Comparison of ENCODE assay signal across 8 mouse cellular contexts in genomic region chr9:56151745-56152481, GRCm38 (mm10). TPM values are rescaled to one million over a fixed set of nuclear protein-coding genes. Genes with fewer than 3 reads are reported as not detected.
DNase-seq lines count a peak whose midpoint lies in the region; TF ChIP-seq lines count a peak whose summit lies in the region.

No protein-coding gene starts in this region.

- intact Hi-C loops in gastrocnemius, postnatal 14 days (cut with DNase I; ENCODE audit: low total_unique reads): no loop called here

- H3K4me3 ChIP-seq in myocyte: no peak overlapping the region

- TF ChIP-seq POLR2A in myocyte (IDR thresholded peaks at IDR 0.05; ENCODE audit: insufficient read length, low read depth): no peak

- peaks cover 73% of the 10 kb centered on the region for H3K79me2 ChIP-seq in myocyte (ENCODE audit: control insufficient read depth, insufficient read depth)

- H3ac ChIP-seq in myocyte (ENCODE audit: control insufficient read depth, insufficient read length): no peak overlapping the region

- no peaks in the 10 kb centered on the region for H3K36me3 ChIP-seq in myocyte (ENCODE audit: control insufficient read depth, insufficient read depth)

- peak; percentile 30 to 41 for DNase-seq in cerebellum, postnatal 10 days
- no peak for DNase-seq in cerebellum, postnatal 4 days (ENCODE audit: low spot score in 2 of 2)
- DNase-seq in A20 (ENCODE audit: low read depth, low spot score): peak; percentile 50
- DNase-seq in gastrocnemius, postnatal 14 days: peak; percentile 51
- peak; percentile 80 for DNase-seq in kidney, adult 9 months
- no peak for DNase-seq in spleen, postnatal 10 days (ENCODE audit: low spot score in 2 of 2)
- no peak for DNase-seq in spleen, postnatal 36 days (ENCODE audit: low spot score in 2 of 2)

- peak overlapping the region; percentile 59 for H3K4me2 ChIP-seq in myocyte (ENCODE audit: low read depth)

- H3K27me3 ChIP-seq in myocyte (ENCODE audit: control insufficient read depth, insufficient read depth, insufficient read length): no peaks in the 10 kb centered on the region

TF ChIP-seq in myocyte, 11 proteins besides CTCF, POLR2A, EP300 and RAD21:
- TF ChIP-seq MYOD1 (IDR thresholded peaks at IDR 0.05; ENCODE audit: control insufficient read depth in 1 of 3, insufficient read length in 2 of 3, low read depth in 2 of 3): peak in 1 of 3 experiments; percentile 50
- TF ChIP-seq MYOG (IDR thresholded peaks at IDR 0.05; ENCODE audit: control insufficient read depth in 1 of 3, insufficient read depth in 1 of 3, insufficient read length in 2 of 3, low read depth in 2 of 3): peak in 1 of 3 experiments; percentile 43
- TF ChIP-seq TCF12 (IDR thresholded peaks at IDR 0.05; ENCODE audit: insufficient read depth, poor library complexity, severe bottlenecking): no peak
- TF ChIP-seq TCF3 (IDR thresholded peaks at IDR 0.05; ENCODE audit: insufficient read length, low read depth): no peak
- no peak for TF ChIP-seq SRF (IDR thresholded peaks at IDR 0.05; ENCODE audit: control insufficient read depth, insufficient read length, low read depth)

RNA-seq across cellular contexts. Expression of gene Tspan3, which starts 13.4 kb away (rescaled TPM):
- 100 to 1,000 TPM; 131 to 147 TPM for total RNA-seq in gastrocnemius, postnatal 14 days (2021)
- polyA plus RNA-seq in myocyte (2012; fragmentation: generic; extraction: Trizol): 135 TPM

Comparison
In these comparisons a context has a peak if more than half of its experiments do, and no peak if none do; other contexts are left out.
1. DNase-seq: peak in cerebellum, postnatal 10 days (2 of 2), A20 (single experiment), gastrocnemius, postnatal 14 days (single experiment) and kidney, adult 9 months (single experiment); none in cerebellum, postnatal 4 days (0 of 2), spleen, postnatal 10 days (0 of 2) and spleen, postnatal 36 days (0 of 2).